Mouse (Mus musculus) adrenal gland, adult (tissue): ENCODE data around the gene Fth1.
"Not testable (repeated sequence)": the region's sequence is repeated elsewhere in the genome, so short reads cannot be mapped to it uniquely, and the experiment has no call there.

Source experiments
- DNase-seq, 2 experiments: peaks; one replicate each; pipeline ENCODE4 v3.0.0; 2022 to 2023; ENCODE audit warnings: low spot score in 1 of 2; ENCODE audit not compliant: inconsistent age in 2 of 2

Gene Fth1

DNA sequence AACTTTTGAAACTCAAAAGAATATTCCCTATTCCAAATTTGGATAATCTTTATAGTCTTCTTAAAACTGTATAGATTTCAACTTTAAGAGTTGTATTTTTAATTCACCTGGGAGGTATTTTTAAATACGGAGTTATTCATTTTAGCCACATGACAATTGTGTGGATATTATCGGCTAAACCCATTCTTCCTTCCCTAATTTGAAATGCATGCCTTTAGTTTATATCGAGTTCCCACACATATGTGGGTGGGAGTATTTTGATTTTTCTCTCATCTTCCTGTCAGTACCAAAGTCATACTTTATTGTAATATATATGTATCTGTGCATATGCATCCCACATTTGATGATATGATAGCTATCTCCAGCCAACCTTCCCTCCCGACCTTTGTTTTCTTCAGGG, at the start of gene Fth1:
Gene Fth1 (plus strand): TSS at position 341 of the 400 bp plus-strand sequence.
- DNase-seq: no peak

DNA sequence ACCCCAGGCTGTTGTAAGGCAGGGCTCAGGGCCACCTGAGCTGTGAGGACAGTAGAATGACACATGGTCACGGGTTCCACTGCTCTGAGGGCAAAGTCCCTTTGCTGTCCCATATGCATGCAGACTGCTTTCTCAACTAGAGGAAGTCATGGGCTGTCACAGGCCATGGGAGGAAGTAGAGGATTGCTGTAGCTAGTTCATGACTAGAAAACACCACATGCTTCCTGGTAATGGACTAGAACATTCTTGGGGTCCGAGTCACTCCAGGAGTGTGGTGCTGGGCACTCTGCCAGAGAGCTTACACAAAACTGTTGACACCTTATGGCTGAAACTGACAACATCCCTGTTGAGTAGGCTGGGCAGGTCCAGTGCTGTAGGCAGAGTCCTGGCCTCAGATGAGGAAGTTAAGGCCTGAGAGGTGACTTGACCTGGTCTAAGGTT, 49.2 kb upstream of the Fth1 start:
- DNase-seq: not testable (repeated sequence)

GRCm38 (mm10) chr19:9933908-9934307, 46.5 kb upstream of the Fth1 start:
- DNase-seq: no peak

DNA sequence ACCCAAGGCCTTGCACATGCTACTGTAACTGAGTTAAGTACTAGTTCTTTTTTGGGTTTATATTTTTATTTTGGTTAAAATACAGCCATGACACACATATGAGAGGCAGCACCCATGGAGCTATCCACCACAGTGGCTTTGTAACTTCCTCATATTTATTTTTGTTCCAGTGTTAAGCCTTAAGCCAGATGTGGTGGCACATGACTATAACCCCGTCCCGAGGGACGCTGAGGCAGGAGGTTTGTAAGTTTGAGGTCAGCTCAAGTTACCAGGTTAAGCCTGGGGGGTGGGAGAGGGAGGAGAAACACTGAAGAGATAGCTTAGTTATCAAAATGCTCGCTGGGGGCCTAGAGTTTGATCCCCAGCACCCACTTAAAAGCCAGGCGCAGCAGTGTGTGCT, 43.8 kb upstream of the Fth1 start:
- no peak for DNase-seq

- no peak for DNase-seq
Observed at GRCm38 (mm10) chr19:9937428-9937827, 43.0 kb upstream of the Fth1 start.

DNA sequence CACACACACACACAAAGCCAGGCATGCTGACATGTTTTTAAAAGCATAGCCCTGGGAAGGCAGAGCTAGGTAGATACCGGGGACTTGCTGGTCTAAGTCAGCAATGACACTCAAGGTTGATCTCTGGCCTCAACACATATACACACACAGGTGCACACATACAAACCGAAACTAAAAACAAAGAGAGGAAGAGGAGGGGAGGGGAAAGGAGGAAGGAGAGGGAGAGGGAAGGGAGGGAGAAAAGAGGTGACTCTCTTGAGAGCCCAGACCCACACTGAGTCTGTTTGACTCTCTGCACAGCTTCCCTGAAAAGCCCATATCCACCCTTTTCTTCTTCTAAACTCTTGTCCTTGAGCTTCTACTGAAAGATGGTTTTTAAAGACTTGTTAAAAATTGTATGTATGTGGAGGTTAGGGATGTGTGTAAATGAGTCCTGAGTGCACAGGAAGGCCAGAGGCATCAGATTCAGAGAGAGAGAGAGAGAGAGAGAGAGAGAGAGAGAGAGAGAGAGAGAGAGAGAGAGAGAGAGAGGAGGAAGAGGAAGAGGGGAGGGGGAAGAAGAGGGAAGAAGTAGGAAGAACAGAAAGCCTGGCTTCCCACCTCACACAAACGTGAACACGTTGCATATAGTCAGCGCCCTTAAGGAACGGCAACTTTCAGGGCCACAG, 42.1 kb upstream of the Fth1 start:
- peak in 1 of 2 experiments; percentile 63 for DNase-seq

DNA sequence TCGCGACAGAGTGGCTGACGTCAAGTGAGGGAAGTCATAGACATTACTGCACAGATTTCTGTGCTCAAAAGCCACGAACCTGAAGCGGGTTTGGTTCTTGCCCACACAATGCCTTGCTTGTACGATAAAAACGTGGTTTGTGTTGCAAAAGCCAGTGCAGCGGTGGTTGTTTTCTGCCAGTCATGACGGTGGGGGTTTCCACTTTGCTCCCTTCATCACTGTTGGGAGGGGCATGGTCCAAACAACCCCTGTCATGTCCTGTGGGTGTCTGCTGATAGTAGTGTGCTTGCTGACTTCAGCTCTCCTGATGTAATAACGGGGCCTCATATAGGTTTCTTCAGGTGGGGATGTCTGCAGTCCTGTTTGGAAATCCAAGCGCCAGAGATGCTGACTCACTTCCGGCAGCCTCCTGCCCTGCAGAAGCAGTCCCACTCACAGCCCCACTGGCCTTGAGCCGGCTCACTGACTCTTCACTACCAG, 41.5 kb upstream of the Fth1 start:
- peak; percentile 88 to 93 for DNase-seq

- DNase-seq: no peak
Observed at GRCm38 (mm10) chr19:9939841-9940240, 40.6 kb upstream of the Fth1 start.

GRCm38 (mm10) chr19:9940903-9941302, 39.5 kb upstream of the Fth1 start:
- no peak for DNase-seq

DNA sequence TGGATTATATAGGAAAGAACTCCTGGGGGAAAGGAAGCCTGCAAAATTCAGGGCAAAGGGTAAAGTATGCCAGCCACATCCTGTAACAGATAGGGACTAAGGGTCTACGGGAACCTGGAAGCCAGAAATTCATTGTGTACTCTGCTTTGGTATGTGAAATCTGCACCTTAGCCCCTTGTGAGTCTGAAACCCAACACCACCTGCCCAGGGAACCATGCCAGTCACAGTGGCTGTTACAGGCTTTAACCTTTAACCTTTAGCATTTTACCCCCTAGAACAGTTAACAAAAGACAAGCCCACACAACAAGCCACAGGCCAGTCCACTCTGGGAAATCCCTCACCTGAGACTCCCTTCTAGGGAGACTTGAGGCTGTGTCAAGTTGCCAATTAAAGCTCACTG, 38.6 kb upstream of the Fth1 start:
- DNase-seq: no peak

DNA sequence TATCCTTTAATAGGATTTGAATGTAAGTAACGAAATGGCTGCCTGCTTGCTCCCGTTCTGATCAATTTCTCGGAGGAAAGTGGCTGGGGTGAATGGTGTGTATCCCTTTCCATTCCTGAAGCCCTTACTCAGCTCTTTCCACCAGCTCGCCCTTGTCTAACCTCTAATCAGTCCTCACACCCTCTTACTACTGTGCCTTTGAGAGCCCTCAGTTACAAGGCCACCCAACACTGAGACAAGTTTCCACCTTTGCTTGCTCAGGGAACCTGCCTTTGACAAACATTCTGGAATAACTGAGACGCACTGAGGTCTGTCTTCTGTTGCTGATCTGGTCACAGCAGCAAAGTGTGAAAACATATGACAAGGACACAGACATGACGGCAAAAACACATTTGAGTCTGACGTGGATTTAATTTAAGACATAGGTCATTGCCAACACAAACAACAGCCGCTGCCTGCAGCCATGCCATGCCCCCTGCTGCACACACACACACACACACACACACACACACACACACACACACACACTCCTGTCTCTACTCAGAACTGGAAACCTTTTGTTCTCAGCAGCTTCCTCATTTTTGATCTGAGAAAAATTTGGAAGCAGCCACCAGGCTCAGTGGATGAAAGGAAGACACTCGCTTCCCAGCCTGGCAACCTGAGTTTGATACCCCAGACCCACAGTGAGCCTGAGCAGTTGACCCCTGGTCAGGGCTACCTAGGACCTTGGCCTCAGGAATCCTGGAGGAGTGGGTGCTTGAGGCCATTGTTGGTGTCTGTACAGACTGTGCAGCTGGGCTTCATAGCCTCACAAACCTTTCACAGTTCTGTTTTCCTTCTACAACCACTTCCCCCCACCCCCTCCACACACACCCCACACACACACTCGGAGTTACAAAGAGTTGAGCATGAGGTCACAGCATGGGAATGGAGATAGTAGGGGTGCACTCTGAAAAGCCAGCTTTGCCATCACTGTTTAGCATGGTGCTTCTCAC, 37.6 kb upstream of the Fth1 start:
- DNase-seq: peak in 1 of 2 experiments; percentile 69

- peak; percentile 65 to 76 for DNase-seq
Observed at GRCm38 (mm10) chr19:9945800-9946564, 34.4 kb upstream of the Fth1 start.

- peak; percentile 59 to 72 for DNase-seq
Observed at GRCm38 (mm10) chr19:9946986-9947385, 33.4 kb upstream of the Fth1 start.

DNA sequence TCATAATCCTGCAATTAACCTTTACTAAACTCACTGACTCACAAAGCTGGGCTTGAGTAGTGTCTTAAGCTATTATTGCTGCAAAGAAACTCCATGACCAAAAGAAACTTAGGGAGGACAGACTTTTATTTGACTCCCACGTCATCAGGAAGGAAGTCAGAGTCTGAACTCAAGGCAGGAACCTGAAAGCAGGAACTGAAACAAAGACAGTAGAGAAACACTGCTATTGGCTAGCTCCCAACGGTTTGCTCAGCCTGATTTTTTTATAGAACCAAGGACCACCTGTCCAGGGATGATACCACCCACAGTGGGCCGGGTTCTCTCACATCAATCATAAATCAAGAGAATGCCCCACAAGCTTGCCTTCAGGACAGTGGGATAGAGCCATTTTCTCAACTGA, 28.0 kb upstream of the Fth1 start:
- DNase-seq: no peak

DNA sequence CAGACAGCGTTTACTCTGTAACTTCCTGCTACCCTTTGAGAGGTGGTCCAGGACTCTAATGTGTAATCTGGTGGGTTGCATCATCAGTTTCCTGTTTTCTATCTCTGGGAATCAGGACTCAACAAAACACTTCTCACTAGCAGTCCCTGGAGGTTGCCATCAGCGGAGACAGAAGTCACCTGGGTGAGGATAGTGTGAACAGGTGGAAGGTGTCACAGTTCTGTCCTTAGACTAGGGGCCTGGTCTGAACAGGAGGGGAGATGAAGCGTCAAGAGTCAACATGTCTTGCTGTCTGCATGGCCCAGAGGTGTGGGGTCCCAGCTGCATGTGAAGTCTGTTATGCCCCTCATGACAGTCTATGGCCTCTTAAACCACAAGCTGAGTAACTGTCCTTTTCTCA, 27.5 kb upstream of the Fth1 start:
- DNase-seq: no peak

DNA sequence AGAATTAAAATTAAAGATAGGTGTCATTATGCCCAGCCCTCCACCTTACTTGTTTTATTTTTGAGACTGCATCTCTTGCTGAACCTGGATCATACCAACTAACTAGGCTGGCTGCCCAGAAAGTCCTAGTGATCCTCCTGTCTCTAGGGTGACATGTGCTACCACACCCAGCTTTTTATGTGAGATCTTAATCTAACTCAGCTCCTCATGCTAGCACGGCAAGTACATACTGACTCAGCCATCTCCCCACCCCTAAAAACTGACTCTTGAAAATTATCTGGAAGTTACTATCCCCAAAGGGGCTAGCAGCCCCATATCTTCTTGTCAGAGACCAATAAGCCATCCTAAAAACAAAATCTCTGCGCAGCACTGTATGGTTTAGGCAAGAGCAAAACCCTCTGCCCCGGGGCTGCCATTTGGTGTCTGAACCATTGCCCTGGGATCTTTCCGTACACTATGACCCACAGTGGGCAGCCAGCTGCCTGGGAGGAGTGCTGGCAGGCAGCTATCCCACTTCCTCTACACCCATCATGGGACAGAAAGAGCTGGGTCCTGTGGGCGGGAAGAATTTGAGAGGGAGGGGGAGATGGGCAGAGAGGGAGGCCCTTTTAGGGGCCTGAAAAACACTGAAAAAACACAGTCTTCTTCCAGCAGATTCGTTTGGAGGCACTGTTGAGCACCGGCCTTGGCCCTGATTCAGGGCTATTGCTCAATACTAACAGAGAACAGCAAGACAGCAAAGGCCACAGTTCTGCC, 26.2 kb upstream of the Fth1 start:
- DNase-seq: peak; percentile 92 to 97

GRCm38 (mm10) chr19:9954811-9955202, 25.6 kb upstream of the Fth1 start:
- no peak for DNase-seq

GRCm38 (mm10) chr19:9955438-9955837, 25.0 kb upstream of the Fth1 start:
- DNase-seq: no peak

DNA sequence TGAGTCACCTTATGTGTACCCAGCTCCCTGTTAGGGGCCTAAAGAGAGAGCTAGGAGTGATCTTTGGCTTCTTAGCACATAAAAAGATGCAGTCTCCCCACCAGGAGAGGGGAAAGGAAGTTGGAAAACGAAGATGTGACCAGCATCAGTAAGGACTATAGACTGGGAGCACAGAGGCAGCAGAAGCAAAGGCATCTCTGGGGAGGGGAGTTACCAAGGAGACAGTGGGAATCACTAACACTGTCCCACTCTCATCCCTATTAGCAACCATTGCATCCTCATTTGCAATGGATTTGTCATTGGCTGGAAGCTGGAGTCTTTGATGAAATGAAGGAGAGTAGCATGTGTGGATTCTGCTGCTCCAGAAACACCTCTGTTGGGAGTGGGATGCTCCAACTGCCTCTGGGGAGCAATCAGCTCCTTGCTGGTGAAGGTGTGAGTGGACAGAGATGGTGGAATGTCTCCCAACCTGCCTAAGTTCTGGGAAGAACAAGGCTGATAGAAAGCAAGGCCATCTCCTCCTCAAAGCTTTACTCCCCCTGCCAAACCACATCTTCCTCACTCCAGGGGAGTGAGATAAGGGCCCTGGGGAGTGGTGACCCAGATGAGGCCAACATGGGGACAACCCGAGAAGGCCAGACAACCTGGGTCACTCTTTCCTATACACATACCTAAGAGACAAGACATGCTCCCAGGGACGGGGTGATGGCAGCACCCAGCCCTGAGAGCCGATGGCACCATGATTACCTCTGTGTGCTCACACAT, 23.6 kb upstream of the Fth1 start:
- DNase-seq: no peak

GRCm38 (mm10) chr19:9957965-9958364, 22.4 kb upstream of the Fth1 start:
- DNase-seq: no peak
